Mouse (Mus musculus) liver, embryonic 14.5 days (tissue): ENCODE measurements around the gene Ptpra.

Experiments
- CTCF ChIP-seq: IDR thresholded peaks from 2 replicates; pipeline ENCODE4 v1.5.1; 2016; ENCODE audit warnings: antibody characterized with exemption, low read depth, control low read depth
- EP300 ChIP-seq: IDR thresholded peaks from 2 replicates; pipeline ENCODE4 v1.6.1; 2016; ENCODE audit warnings: antibody characterized with exemption, low read depth

- TF ChIP-seq CTCF (no peak), EP300 (no peak)
Observed at GRCm38 (mm10) chr2:130499546-130499945, 49.5 kb downstream of the Ptpra start.
